ENCODE assay signal across 7 mouse cellular contexts in the genomic region with DNA sequence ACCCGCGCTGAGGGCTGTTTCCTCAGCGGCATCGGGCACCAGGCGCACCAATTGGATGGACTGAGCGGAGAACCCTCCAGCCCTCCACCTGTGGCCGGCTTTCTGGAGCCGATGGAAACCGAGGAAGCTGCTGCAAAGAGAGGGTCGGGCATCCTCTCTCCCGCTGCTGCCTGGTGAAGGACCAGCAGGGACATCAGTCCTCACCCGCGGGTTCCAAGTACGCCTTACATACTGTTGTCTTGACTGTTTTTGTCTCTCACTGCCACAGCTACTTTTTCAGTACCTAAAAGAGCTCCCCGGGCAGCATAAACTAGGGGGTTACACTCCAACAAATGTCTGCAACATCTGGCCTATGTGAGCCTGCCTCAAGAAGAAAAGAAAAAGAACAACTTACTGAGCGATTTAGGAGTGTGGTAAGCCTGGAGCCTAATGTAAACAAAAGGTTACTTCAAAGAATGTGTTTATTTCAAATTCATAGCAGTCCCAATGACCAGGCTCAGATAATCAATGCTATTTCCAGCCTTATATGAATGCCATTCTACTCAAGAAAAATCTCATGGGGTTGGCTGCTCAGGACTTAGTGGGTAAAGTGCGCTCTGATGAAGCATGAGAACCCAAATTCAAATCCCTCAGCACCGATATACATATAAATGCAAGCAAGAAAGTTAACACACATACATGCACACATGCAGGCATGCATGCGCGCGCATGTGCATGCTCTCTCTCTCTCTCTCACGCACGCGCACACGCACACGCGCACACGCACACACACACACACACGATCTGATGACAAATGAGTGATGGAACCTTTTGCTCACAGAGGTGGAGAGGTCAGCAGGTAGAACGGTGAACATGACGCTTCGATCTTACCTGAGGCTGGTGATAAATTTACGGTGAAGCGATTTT. TPM values are rescaled to one million over a fixed set of nuclear protein-coding genes. Genes with fewer than 3 reads are reported as not detected.
DNase-seq lines count a peak whose midpoint lies in the region; ATAC-seq and TF ChIP-seq lines count a peak whose summit lies in the region.

No protein-coding gene starts in this region.

- TF ChIP-seq CTCF in thymus, adult 2 months (IDR thresholded peaks at IDR 0.05; ENCODE audit: borderline replicate concordance, control insufficient read depth, extremely low read depth, insufficient read depth, low read length, poor library complexity) = no peak

- peak overlapping the region; percentile 23 for H3K4me3 ChIP-seq in thymus, adult 2 months (ENCODE audit: control insufficient read depth, insufficient read depth, low read length)
- peak overlapping the region; percentile 67 for H3K4me3 ChIP-seq in hindbrain, embryonic 15.5 days
- peak overlapping the region; percentile 15 for H3K4me3 ChIP-seq in myocyte

- no peak for DNase-seq in thymus, adult 2 months
- no peak for DNase-seq in thymus, postnatal 10 days (ENCODE audit: low spot score in 2 of 2)
- DNase-seq in cerebellum, postnatal 36 days = peak; percentile 13 to 18
- DNase-seq in ovary, adult 18-20 months (ENCODE audit: low spot score) = no peak
- DNase-seq in ovary, postnatal 10 days (ENCODE audit: low spot score) = no peak

- peak overlapping the region; percentile 52 for H3K9ac ChIP-seq in hindbrain, embryonic 15.5 days

- H3K4me1 ChIP-seq in thymus, adult 2 months (replicated peaks; ENCODE audit: control insufficient read depth, insufficient read depth, low read length) = peaks cover 9% of the 10 kb centered on the region
- peaks cover 30% of the 10 kb centered on the region for H3K4me1 ChIP-seq in hindbrain, embryonic 15.5 days (replicated peaks)

- peak overlapping the region; percentile 88 for H3K4me2 ChIP-seq in hindbrain, embryonic 15.5 days
- peak overlapping the region; percentile 65 for H3K4me2 ChIP-seq in myocyte (ENCODE audit: low read depth)

- 9% methylated on average over 34 of the region's 34 CpGs for WGBS in thymus, adult 2 months
- 8% methylated on average over 34 of the region's 34 CpGs for WGBS in hindbrain, embryonic 15.5 days

- H3K9me3 ChIP-seq in hindbrain, embryonic 15.5 days = no peaks in the 10 kb centered on the region

- H3K27ac ChIP-seq in thymus, adult 2 months (ENCODE audit: control insufficient read depth, insufficient read depth, low read length) = no peak overlapping the region
- H3K27ac ChIP-seq in hindbrain, embryonic 15.5 days (replicated peaks) = no peak overlapping the region

- ATAC-seq in hindbrain, embryonic 15.5 days (ENCODE audit: low FRiP score, low read depth) = peak; percentile 71

- H3K79me2 ChIP-seq in myocyte (ENCODE audit: control insufficient read depth, insufficient read depth) = no peaks in the 10 kb centered on the region

- H3ac ChIP-seq in myocyte (ENCODE audit: control insufficient read depth, insufficient read length) = peak overlapping the region; percentile 4

- TF ChIP-seq POLR2A in thymus, adult 2 months (IDR thresholded peaks at IDR 0.05; ENCODE audit: control insufficient read depth, extremely low read depth, insufficient read depth, low read length, poor library complexity) = no peak
- TF ChIP-seq POLR2A in myocyte (IDR thresholded peaks at IDR 0.05; ENCODE audit: insufficient read length, low read depth) = no peak

- no peaks in the 10 kb centered on the region; the same call in 1 of the 2 replicates for H3K27me3 ChIP-seq in thymus, adult 2 months (ENCODE audit: control insufficient read depth, insufficient read depth, low read length)
- no peaks in the 10 kb centered on the region for H3K27me3 ChIP-seq in hindbrain, embryonic 15.5 days
- no peaks in the 10 kb centered on the region for H3K27me3 ChIP-seq in myocyte (ENCODE audit: control insufficient read depth, insufficient read depth, insufficient read length)

- no peaks in the 10 kb centered on the region for H3K36me3 ChIP-seq in thymus, adult 2 months (ENCODE audit: control insufficient read depth, insufficient read depth, low read length)
- H3K36me3 ChIP-seq in hindbrain, embryonic 15.5 days = no peaks in the 10 kb centered on the region
- no peaks in the 10 kb centered on the region for H3K36me3 ChIP-seq in myocyte (ENCODE audit: control insufficient read depth, insufficient read depth)

TF ChIP-seq in myocyte, 11 proteins besides CTCF, POLR2A, EP300 and RAD21:
- TF ChIP-seq TCF3 (IDR thresholded peaks at IDR 0.05; ENCODE audit: insufficient read length, low read depth) (no peak), MYOG (IDR thresholded peaks at IDR 0.05; ENCODE audit: control insufficient read depth in 1 of 3, insufficient read depth in 1 of 3, insufficient read length in 2 of 3, low read depth in 2 of 3) (no peak), TCF12 (IDR thresholded peaks at IDR 0.05; ENCODE audit: insufficient read depth, poor library complexity, severe bottlenecking) (no peak), SRF (IDR thresholded peaks at IDR 0.05; ENCODE audit: control insufficient read depth, insufficient read length, low read depth) (no peak), REST (IDR thresholded peaks at IDR 0.05; ENCODE audit: insufficient read depth, insufficient read length) (no peak), MAX (IDR thresholded peaks at IDR 0.05; ENCODE audit: low read depth) (no peak), E2F4 (IDR thresholded peaks at IDR 0.05; ENCODE audit: insufficient read depth) (no peak)

RNA-seq across cellular contexts. Expression of a gene that starts 0.6 kb away (rescaled TPM):
- 12.5 and 12.6 TPM in 2 replicates for polyA plus RNA-seq in thymus, adult 2 months (2012; rRNA removed)
- polyA plus RNA-seq in hindbrain, embryonic 15.5 days (2015; fragmentation: Nextera tagmentation; extraction: Ambion mirVana) = 23.4 and 26.9 TPM in 2 replicates
- polyA plus RNA-seq in myocyte (2012; fragmentation: generic; extraction: Trizol) = 0.31 TPM

RNA-seq across cellular contexts. Expression of a gene that starts 31.5 kb away (rescaled TPM):
- 6.8 and 9.7 TPM in 2 replicates for polyA plus RNA-seq in thymus, adult 2 months (2012; rRNA removed)
- polyA plus RNA-seq in hindbrain, embryonic 15.5 days (2015; fragmentation: Nextera tagmentation; extraction: Ambion mirVana) = 32.5 and 37.1 TPM in 2 replicates
- 7.9 TPM for polyA plus RNA-seq in myocyte (2012; fragmentation: generic; extraction: Trizol)

Comparison
In these comparisons a context has a peak if more than half of its experiments do, and no peak if none do; other contexts are left out.
1. DNase-seq: peak in cerebellum, postnatal 36 days (2 of 2); none in thymus, adult 2 months (single experiment), thymus, postnatal 10 days (0 of 2), ovary, adult 18-20 months (single experiment) and ovary, postnatal 10 days (single experiment).
2. H3K4me3 ChIP-seq: peak in every context shown above with its lines; median percentile 67 in hindbrain, embryonic 15.5 days; 23 in thymus, adult 2 months; 15 in myocyte.
3. RNA of a gene that starts 0.6 kb away (polyA plus RNA-seq): 23.4 to 26.9 TPM in hindbrain, embryonic 15.5 days and 12.5 to 12.6 TPM in thymus, adult 2 months; 0.31 TPM in myocyte (single experiment); every median in the first group is over 10 times any median in the second.